Mouse (Mus musculus) CH12.LX (cell line): ENCODE data around the gene 4930438A08Rik. TPM values are rescaled to one million over a fixed set of nuclear protein-coding genes. Genes with fewer than 3 reads are reported as not detected.
"Not testable (repeated sequence)": the region's sequence is repeated elsewhere in the genome, so short reads cannot be mapped to it uniquely, and the experiment has no call there.

ENCODE experiments used
- DNase-seq: peaks from one replicate; pipeline ENCODE4 v3.0.0-alpha.2; 2013; ENCODE audit errors: extremely low read depth
- H3K27ac ChIP-seq: 2 replicates; pipeline ENCODE4 v1.5.1; 2012; ENCODE audit warnings: low read depth, mild to moderate bottlenecking, control low read depth, moderate library complexity; ENCODE audit not compliant: insufficient read depth
- H3K27me3 ChIP-seq: replicated peaks from 2 replicates; pipeline ENCODE3; 2012; ENCODE audit warnings: inconsistent platforms
- H3K36me3 ChIP-seq, 2 experiments: replicated peaks in 1 of 2; 2 replicates each; pipeline versions ENCODE3 to v1.6.1; 2012; ENCODE audit warnings: inconsistent platforms in 1 of 2, low read length in 1 of 2, mild to moderate bottlenecking in 1 of 2, mixed read lengths in 1 of 2, moderate library complexity in 1 of 2; ENCODE audit not compliant: control insufficient read depth in 1 of 2, insufficient read depth in 1 of 2
- H3K4me1 ChIP-seq, 2 experiments: 2 replicates each; pipeline ENCODE4 v1.6.1; 2012; ENCODE audit warnings: inconsistent platforms in 1 of 2, moderate library complexity in 1 of 2; ENCODE audit not compliant: insufficient read depth in 2 of 2, control insufficient read depth in 1 of 2
- H3K4me2 ChIP-seq: 2 replicates; pipeline ENCODE4 v1.6.1; 2012; ENCODE audit warnings: low read depth, mild to moderate bottlenecking, control low read depth; ENCODE audit not compliant: poor library complexity, insufficient read depth, severe bottlenecking
- H3K4me3 ChIP-seq, 3 experiments: fragments of 150-350 bp in 1 of 3; sonication (generic) in 1 of 3; replicated peaks in 1 of 3; 2 replicates each; pipeline versions ENCODE3 to v1.5.1; 2011 to 2012; ENCODE audit warnings: low read depth in 2 of 3, low read length in 2 of 3, mild to moderate bottlenecking in 2 of 3, moderate library complexity in 2 of 3, control low read depth in 1 of 3, improper control_type of control experiment in 1 of 3, inconsistent platforms in 1 of 3, mixed read lengths in 1 of 3; ENCODE audit not compliant: poor library complexity in 1 of 3
- H3K79me2 ChIP-seq: replicated peaks from 2 replicates; pipeline ENCODE4 v1.6.1; 2012; ENCODE audit warnings: mild to moderate bottlenecking, moderate library complexity; ENCODE audit not compliant: control insufficient read depth, poor library complexity, insufficient read depth, severe bottlenecking; ENCODE audit errors: extremely low read depth
- H3K9ac ChIP-seq: 2 replicates; pipeline ENCODE4 v1.6.1; 2012; ENCODE audit warnings: low read depth, mild to moderate bottlenecking, control low read depth, moderate library complexity; ENCODE audit not compliant: insufficient read depth
- H3K9me3 ChIP-seq: replicated peaks from 2 replicates; pipeline ENCODE3; 2012; ENCODE audit warnings: low read length, inconsistent platforms, mixed read lengths
- BHLHE40 ChIP-seq: IDR thresholded peaks from 2 replicates; pipeline ENCODE4 v1.6.1; 2011; ENCODE audit warnings: mild to moderate bottlenecking, low read depth, low read length, improper control_type of control experiment
- CTCF ChIP-seq, 2 experiments: IDR thresholded peaks in 1 of 2; conservative IDR thresholded peaks in 1 of 2; 2 replicates each; pipeline ENCODE4 v1.5.1; 2011 to 2012; ENCODE audit warnings: low read depth in 2 of 2, low read length in 2 of 2, improper control_type of control experiment in 1 of 2, inconsistent platforms in 1 of 2, mild to moderate bottlenecking in 1 of 2, moderate library complexity in 1 of 2
- ELF1 ChIP-seq: IDR thresholded peaks from 2 replicates; pipeline ENCODE4 v1.6.1; 2014; ENCODE audit warnings: low read depth, mild to moderate bottlenecking, inconsistent platforms, low read length, improper control_type of control experiment
- EP300 ChIP-seq: IDR thresholded peaks from 2 replicates; pipeline ENCODE4 v1.6.1; 2011; ENCODE audit warnings: low read length, improper control_type of control experiment
- ETS1 ChIP-seq: conservative IDR thresholded peaks from 2 replicates; pipeline ENCODE4 v1.6.1; 2012; ENCODE audit warnings: low read depth, mild to moderate bottlenecking, inconsistent platforms, low read length, improper control_type of control experiment, moderate library complexity
- KAT2A ChIP-seq: IDR thresholded peaks from 2 replicates; pipeline ENCODE4 v1.6.1; 2012; ENCODE audit warnings: low read length, improper control_type of control experiment, inconsistent platforms; ENCODE audit not compliant: insufficient replicate concordance
- MAX ChIP-seq: IDR thresholded peaks from 2 replicates; pipeline ENCODE4 v1.6.1; 2011; ENCODE audit warnings: low read length, improper control_type of control experiment
- MXI1 ChIP-seq: IDR thresholded peaks from 2 replicates; pipeline ENCODE4 v1.6.1; 2011; ENCODE audit warnings: mild to moderate bottlenecking, low read depth, low read length, improper control_type of control experiment
- MYC ChIP-seq: IDR thresholded peaks from 2 replicates; pipeline ENCODE4 v1.6.1; 2011; ENCODE audit warnings: low read depth, mild to moderate bottlenecking, improper control_type of control experiment, low read length
- NRF1 ChIP-seq: IDR thresholded peaks from 2 replicates; pipeline ENCODE4 v1.6.1; 2014; ENCODE audit warnings: low read depth, mild to moderate bottlenecking, inconsistent platforms, low read length, improper control_type of control experiment, moderate library complexity
- PAX5 ChIP-seq: IDR thresholded peaks from 2 replicates; pipeline ENCODE4 v1.6.1; 2012; ENCODE audit warnings: low read length, inconsistent platforms, mixed read lengths
- POLR2A ChIP-seq: IDR thresholded peaks from 2 replicates; pipeline ENCODE4 v1.6.1; 2011; ENCODE audit warnings: low read depth, mild to moderate bottlenecking, improper control_type of control experiment, low read length
- RCOR1 ChIP-seq: conservative IDR thresholded peaks from 2 replicates; pipeline ENCODE4 v1.6.1; 2012; ENCODE audit warnings: low read depth, mild to moderate bottlenecking, inconsistent platforms, low read length, improper control_type of control experiment
- SIN3A ChIP-seq: IDR thresholded peaks from 2 replicates; pipeline ENCODE4 v1.6.1; 2012; ENCODE audit warnings: low read length, improper control_type of control experiment, inconsistent platforms
- TBP ChIP-seq: conservative IDR thresholded peaks from 2 replicates; pipeline ENCODE4 v1.6.1; 2011; ENCODE audit warnings: low read depth, low read length, improper control_type of control experiment
- USF1 ChIP-seq: IDR thresholded peaks from 2 replicates; pipeline ENCODE4 v1.6.1; 2014; ENCODE audit warnings: low read depth, mild to moderate bottlenecking, inconsistent platforms, low read length, improper control_type of control experiment
- USF2 ChIP-seq: conservative IDR thresholded peaks from 2 replicates; pipeline ENCODE4 v1.6.1; 2011; ENCODE audit warnings: low read depth, low read length, improper control_type of control experiment
- dilution Hi-C: fragments of 300-500 bp; cut with MboI; formaldehyde crosslinking; loops from 2 replicates; pipeline ENCODE4 v1.14.3; 2020; ENCODE audit warnings: low sequenced_read_pairs; ENCODE audit not compliant: extremely low pct_unique_long_range_greater_than_20kb, extremely low pct_ligation_motif_present
- in situ Hi-C: fragments of 300-500 bp; cut with MboI; formaldehyde crosslinking; loops from 3 replicates; pipeline ENCODE4 v1.14.3; 2019; ENCODE audit warnings: low sequenced_read_pairs, low pct_ligation_motif_present, low pct_unique_long_range_greater_than_20kb, mixed read lengths
- polyA plus RNA-seq: library from polyadenylated mRNA; unstranded; fragments of >175 nt; gene quantifications from 2 replicates; pipeline ENCODE4 v1.2.1, GENCODE M21; 2012; ENCODE audit warnings: low read depth; ENCODE audit not compliant: insufficient read length
- total RNA-seq, 2 experiments: library from RNA; depleted of rRNA; stranded (reverse); fragments of 300-350 nt in 1 of 2; fragments of >200 nt in 1 of 2; gene quantifications; 2 replicates each; pipeline ENCODE4 v1.2.3; 2012 to 2014

Gene 4930438A08Rik
- total and polyA plus RNA-seq, 3 experiments = not detected

- no peak for DNase-seq
- H3K4me2 ChIP-seq = no peak overlapping the region
- H3K79me2 ChIP-seq = no peaks in the 10 kb centered on the region
- in situ Hi-C loops (no loop called here), dilution Hi-C loops (no loop called here)
- peaks cover 0 to 3% of the 10 kb centered on the region in 2 experiments for H3K36me3 ChIP-seq
- H3K27ac ChIP-seq = no peak overlapping the region
- H3K27me3 ChIP-seq = peaks cover 17% of the 10 kb centered on the region
- H3K9me3 ChIP-seq = no peaks in the 10 kb centered on the region
- H3K4me3 ChIP-seq = no peak overlapping the region
- H3K4me1 ChIP-seq = peaks cover 8 to 21% of the 10 kb centered on the region in 2 experiments
- TF ChIP-seq BHLHE40 (no peak), USF1 (no peak), PAX5 (no peak), USF2 (no peak), KAT2A (no peak), ELF1 (no peak), CTCF (conservative IDR thresholded peaks at IDR 0.05 in 1 of 2, IDR thresholded peaks at IDR 0.05 in 1 of 2; ENCODE audit: low read depth in 2 of 2, low read length in 2 of 2) (no peak), NRF1 (no peak), RCOR1 (no peak), SIN3A (no peak), EP300 (no peak), ETS1 (no peak)
- no peak overlapping the region for H3K9ac ChIP-seq
These were observed 48.2 kb upstream of the 4930438A08Rik start for GRCm38 (mm10) chr11:58226425-58226824.

GRCm38 (mm10) chr11:58228021-58228420 is 46.6 kb upstream of the 4930438A08Rik start:
- H3K36me3 ChIP-seq, H3K9me3 ChIP-seq, H3K9ac ChIP-seq, H3K4me3 ChIP-seq, DNase-seq, H3K79me2 ChIP-seq, in situ Hi-C loops, dilution Hi-C loops, H3K4me2 ChIP-seq, H3K27ac ChIP-seq: not testable (repeated sequence)
- Histone ChIP-seq H3K4me1 (peaks cover 12 to 26% of the 10 kb centered on the region in 2 experiments), H3K27me3 (peaks cover 31% of the 10 kb centered on the region)
- TF ChIP-seq TBP (peak; percentile 85), ELF1 (peak; percentile 31; the same call in 1 of the 2 replicates)

GRCm38 (mm10) chr11:58230396-58230910 is 44.1 kb upstream of the 4930438A08Rik start:
- in situ Hi-C loops = loop anchor here (5.0 to 10.0 kb wide), 3 partner anchors 33 to 354 kb away; partner anchors contain the start of genes Igtp and Irgm2
- Histone ChIP-seq H3K4me1 (peaks cover 10 to 11% of the 10 kb centered on the region in 2 experiments), H3K27me3 (peaks cover 35% of the 10 kb centered on the region), H3K9ac (no peak overlapping the region), H3K79me2 (no peaks in the 10 kb centered on the region), H3K9me3 (no peaks in the 10 kb centered on the region), H3K27ac (no peak overlapping the region), H3K36me3 (no peaks in the 10 kb centered on the region), H3K4me2 (no peak overlapping the region), H3K4me3 (peak overlapping the region in 1 of 3 experiments; percentile 11)
- TF ChIP-seq BHLHE40 (no peak), MAX (peak; percentile 75), MYC (peak; percentile 68), MXI1 (peak; percentile 53; the same call in 1 of the 2 replicates), USF1 (0 out of 2 replicates have a peak, but pooled peaks have one; percentile 22), POLR2A (0 out of 2 replicates have a peak, but pooled peaks have one; percentile 23)
- no peak for DNase-seq
- dilution Hi-C loops = no loop called here
